Mouse (Mus musculus): ENCODE measurements around the gene Prdm16.

Gene Prdm16

DNA sequence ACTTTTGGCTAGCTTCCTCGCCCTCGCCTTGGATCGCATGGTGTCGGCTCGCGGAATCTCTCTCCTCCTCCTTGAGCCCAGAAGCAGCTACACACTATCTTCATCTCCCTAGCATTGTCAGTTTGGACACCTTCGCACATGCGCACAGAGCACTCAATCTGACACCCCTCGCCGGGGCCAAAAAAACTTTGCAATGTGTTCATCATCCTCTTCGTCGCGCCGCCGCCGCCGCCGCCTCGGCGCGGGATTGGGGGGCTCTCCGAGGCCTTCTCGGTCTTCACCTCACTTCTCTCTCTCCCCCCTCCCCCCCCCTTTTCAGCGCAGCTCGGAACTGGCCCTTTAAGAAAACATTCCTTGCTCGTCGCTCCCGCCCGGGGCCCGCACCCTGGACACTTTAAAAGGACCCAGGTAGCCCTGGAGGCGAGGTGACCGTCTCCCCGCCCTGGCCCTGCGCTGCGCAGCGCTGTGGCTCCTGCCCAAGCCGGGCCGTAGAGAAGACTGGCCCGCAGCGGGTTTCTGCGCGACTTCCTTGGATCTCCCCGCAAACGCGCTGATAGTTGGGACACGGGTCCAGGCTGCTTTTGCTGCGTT, at the start of gene Prdm16:
Prdm16 (minus strand) TSS at position 153 of the 591 bp plus-strand sequence.
- DNase-seq = peak; percentile 58 to 73

GRCm38 (mm10) chr4:154683068-154683752, 46.5 kb upstream of the Prdm16 start:
- no peak for DNase-seq

DNA sequence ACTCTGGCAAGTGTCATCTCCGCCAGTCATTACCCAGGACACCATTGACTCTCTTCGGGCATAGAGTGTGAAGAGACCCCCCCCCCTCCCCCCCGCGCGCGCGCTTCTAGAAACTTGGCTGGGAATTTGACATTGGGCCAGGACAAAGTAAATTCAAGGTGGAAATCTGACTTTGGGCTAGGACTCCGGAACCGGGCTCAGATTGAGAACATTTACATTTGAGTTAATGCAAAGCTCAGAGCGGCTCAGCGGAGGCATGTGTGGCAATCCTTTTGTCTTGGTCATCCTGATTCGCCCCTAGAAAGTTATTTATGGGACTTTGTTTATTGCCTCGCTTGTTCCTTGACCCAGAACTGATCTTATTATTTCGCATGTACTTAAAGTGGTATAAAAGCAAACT, 45.6 kb upstream of the Prdm16 start:
- DNase-seq = no peak

- no peak for DNase-seq
These were observed 38.8 kb upstream of the Prdm16 start for GRCm38 (mm10) chr4:154675441-154676000.

GRCm38 (mm10) chr4:154674966-154675365, 38.3 kb upstream of the Prdm16 start:
- no peak for DNase-seq

- peak; percentile 82 for DNase-seq
These were observed 37.9 kb upstream of the Prdm16 start for GRCm38 (mm10) chr4:154674541-154674940.

DNA sequence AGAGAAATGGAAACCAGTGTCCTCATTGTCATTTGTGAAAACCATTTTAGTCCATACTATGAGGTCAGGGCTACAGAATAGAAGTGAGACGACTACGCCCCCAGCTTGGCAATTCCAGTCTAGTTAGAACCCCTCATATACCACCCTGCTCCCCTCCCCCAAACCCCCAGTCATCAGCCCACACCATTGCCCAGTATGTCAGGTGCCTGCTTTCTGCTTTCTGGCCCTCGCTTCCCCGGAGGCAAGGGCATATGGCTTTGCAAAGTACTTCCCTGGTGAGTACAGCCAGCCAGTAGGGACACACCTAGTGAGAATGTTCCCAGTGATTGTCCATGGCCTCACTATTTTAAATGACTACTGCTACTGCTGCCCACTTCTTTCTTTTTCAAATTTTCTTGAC, 37.3 kb upstream of the Prdm16 start:
- peak in 1 of 2 experiments; percentile 21 for DNase-seq

DNA sequence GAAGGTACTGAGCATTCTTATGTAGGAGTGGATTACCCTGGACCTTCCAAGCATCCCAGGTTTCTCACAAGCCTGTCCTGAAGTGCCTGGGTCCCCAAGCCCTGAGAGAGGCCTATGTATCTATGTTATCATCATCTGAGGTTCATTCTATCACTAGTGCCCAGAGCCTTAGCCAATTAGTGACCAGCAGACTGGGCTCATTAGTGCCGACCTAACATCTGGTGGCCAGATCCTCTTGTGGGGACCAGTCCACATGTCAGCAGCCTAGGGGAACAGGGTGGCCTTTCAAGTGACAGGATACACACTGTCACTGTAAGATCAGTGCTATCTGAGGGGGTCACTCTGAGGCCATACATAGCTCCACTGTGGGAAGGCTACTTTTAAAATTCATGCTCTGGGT, 35.4 kb upstream of the Prdm16 start:
- DNase-seq = no peak

DNA sequence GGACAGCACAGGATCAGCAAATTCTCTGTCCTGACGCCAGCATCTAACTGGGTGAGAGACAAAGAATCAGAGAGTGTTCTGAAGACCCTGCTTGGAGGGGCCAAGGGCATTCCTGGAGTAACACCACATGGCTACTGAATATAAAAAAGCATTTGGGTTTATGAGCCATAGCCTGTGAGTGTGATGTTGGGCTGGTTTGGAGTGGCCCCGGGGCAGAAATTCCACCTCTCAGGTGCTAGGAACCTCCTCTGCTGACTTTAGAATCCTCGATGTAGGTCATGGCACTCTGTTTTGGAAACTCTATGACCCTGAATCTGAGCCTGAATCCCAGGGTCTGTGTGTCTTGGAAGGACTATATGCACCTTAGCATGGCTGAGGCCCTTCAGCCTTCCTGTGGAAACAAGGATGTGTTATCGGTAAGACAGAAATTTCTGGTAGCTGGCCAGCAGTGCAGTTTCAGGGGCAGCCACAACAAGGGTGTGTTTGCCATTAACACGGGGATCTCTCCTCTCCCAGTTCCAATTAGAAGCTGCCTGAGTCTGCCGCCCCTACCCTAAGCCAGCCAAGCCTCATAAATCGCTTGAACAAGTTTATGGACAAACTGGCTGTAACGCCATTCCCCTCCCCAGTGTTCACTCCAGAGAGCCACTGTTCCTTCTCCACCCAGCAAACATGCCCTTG, 34.7 kb upstream of the Prdm16 start:
- DNase-seq = peak; percentile 53 to 73

DNA sequence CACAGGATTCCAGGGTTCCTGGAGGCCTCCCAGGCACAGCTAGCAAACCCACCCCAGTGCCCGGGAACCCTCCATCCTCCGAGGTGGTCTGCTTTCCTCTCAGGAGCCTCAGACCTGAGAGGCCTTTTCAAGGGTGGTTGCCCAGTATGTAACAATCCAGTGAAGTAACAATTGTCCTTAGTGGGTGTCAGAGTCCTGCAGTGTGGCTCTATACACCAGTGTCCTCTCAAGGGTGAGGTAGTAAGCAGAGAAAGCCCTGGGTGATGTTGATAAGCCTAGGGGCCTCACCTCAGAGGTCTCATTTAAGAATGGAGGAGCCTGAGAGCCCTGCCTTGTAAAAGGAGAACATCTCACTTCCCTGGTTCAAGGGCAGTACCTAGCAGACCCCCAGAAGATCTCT, 31.1 kb upstream of the Prdm16 start, which contains the start of gene Actrt2:
Actrt2 (minus strand) TSS at position 101 of the 400 bp plus-strand sequence.
- DNase-seq = no peak

DNA sequence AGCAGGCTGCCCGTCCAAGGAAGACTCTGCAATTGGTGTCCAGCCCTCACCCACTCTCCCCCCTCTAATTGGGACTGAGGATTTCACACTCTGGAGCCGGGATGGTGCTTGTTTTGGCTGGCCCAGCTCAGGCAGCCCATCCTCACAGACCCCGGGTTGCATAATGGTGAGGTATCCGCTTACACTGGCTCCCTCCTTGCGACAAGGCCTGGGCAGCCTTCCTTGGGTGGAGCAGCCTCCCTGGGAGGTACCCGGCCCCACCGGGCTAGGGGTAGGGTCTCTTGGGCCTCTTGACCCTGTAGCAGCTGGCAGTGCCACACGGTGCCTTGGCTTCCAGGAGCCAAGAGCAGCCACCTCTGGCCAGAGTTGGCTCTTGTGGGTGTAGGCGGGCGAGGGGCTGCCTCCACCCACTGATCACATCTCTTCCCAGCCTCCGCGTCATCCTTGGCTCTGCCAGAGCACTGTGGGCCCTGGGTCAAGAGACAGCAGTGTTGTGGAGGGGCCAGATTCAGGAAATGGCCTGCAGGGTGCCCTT, 26.1 kb upstream of the Prdm16 start:
- DNase-seq = no peak

DNA sequence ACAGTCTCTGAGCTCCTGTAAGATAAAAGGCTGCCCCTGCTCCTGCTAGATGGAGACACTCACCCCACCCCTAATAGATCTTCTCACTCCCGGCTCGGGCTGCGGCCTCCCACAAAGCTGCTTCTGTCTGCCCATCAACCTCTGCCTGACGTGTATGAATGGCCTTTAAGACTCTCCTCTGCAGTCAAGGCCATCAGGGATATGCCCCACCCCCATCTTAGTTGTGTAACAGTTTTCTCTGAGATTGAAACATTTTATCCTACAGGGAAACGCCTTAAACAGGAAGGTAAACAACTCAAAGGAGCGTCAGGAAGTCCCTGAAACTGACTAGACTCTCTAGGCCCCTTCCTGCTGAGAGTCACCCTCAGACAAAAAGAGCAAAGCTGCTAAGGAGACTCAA, 24.6 kb upstream of the Prdm16 start:
- DNase-seq = no peak

DNA sequence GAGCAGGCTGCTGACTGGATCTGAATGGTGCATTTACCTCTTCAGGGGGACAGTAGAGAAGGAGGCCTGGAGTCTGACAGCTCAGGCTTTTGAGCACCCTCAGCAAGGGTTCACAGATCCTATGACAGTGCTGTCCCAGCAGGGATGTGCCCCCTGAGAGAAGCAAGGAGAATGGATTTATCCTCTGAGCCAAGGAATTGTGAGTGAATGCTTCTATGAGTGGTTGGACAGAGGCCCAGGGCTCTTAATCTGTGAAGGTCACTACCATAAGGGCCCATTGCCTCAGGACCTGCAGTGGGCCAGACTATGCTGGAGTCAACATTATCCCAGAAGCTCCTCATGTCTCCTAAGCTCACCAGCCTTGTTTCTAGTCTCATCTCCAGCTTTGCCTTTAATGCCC, 23.4 kb upstream of the Prdm16 start:
- no peak for DNase-seq

DNA sequence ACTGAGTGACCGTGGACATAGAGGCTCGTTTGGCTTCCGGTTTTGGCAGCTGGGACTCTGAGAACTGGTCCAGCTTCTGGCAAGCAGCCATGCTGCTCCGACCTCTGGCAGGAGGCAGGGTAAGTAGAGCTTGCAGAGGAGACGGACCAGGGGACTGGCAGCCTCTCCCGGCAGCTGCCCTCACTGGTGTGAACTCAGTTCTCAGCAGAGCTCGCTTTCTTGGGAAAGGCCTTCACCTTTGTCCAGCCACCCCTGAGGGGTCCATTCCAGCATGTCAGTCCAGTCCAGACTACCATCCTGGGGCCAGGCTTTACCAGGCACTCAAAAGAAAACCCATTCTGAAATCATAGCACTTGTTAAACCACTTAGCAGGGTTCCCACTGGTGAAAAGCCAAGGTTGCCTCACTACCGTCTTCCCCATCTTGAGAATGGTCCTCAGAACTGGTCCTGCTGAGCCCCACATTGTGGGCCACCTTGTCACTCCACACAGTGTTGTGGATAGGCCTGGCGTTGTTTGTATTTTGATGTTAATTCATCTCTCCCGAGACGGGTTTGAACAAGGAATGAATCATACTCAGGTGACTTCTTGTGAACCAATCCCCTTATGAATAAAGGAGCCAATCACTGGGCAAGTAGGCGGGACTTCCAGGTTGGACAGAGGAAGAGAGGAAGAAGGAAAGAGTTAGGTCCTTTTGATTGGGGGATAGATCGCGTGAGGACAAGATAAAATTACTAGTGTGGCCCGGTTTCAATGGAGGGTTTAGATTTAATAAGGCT, 18.6 kb upstream of the Prdm16 start:
- peak; percentile 33 to 38 for DNase-seq

DNA sequence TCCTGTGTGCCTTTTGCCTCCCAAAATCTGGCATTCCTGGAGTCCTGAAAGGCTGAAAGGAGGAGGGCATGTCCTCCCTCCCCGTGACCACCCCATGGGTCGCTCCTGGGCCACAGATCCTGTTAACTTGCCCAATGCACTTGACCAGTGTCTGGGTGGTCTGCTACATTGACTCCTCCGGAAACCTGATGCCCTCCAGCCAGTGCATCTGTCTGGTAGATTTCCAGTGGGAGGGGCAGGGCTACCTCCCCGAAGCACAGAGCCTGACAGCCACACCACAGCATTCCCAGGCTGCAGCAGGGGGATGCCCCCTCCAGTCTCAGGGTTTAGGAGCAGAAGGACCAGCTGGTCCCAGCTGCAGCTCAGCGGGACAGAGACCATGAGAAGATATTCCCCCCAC, 15.8 kb upstream of the Prdm16 start:
- DNase-seq = peak in 1 of 2 experiments; percentile 37

DNA sequence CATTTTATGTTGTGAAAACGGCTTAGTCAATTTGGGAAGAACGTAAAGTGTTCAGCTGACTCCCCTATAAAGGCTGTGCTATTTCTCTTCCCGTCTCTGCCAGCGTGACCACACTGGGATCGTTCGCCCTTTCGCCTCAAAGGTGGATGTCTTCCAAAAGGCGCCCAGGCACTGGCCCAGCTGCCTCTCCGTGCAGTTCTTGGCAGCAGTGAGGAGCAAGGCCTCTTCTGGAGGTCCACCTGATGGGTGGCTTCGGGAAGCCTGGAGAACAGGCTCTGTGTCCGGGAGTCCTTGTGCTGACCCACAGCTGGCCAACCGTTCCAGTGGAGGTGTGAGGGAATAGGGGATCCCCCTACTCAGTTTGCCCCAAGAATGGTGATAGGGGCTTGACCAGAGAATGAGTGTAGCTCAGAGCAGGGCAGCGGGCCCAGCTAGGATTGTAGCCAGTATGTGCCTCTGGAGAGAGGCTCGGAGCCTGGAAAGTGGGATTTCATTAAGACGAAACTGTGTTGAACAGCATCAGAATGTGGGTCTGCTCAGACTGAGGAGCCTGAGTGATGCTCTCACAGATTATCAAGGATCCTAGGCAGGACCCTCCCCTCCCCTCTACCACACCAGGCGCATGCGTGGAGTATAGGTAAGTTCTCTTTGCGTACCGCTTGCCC, 12.5 kb upstream of the Prdm16 start:
- no peak for DNase-seq

- peak in 1 of 2 experiments; percentile 56 for DNase-seq
These were observed 5.8 kb upstream of the Prdm16 start for GRCm38 (mm10) chr4:154642496-154642895.

DNA sequence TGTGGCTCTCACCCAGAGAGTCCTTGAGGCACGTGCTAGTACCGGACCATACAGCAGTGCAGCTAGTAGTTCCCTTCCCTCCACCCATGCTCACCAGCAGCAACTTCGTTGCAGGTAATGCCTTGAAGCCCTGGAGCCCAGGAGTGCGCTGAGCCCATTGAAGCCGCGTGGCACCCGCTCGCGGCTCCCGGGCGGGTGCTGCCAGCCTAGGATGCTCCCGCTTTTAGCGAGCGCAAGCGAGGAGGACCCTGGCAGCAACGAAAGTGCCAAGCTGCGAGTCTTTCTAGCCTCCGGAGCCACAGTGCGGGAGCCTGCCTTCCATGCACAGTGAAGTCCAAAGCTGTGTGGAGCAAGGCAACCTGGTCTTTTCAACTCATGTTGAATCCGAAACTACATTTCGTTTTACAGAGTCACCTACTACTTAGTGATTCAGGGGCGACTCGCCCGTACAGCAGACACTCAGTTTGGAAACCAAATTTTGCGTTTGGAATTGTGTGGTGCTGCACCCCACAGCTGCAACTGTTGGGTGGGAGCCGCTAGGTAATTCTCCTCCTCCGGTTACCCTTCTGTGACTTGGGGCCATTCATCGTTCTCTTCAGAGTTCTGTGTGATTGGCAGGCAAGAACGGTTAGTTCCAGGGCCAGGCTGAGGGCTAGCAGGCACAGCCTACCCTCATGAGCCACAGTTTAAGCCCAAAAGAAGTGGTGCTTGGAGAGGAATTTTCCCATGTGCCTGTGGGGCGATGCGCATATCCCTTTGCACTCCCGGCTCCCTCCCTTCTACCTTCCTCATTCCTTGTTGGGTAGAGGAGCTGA, 4.8 kb upstream of the Prdm16 start:
- peak in 1 of 2 experiments; percentile 35 for DNase-seq

DNA sequence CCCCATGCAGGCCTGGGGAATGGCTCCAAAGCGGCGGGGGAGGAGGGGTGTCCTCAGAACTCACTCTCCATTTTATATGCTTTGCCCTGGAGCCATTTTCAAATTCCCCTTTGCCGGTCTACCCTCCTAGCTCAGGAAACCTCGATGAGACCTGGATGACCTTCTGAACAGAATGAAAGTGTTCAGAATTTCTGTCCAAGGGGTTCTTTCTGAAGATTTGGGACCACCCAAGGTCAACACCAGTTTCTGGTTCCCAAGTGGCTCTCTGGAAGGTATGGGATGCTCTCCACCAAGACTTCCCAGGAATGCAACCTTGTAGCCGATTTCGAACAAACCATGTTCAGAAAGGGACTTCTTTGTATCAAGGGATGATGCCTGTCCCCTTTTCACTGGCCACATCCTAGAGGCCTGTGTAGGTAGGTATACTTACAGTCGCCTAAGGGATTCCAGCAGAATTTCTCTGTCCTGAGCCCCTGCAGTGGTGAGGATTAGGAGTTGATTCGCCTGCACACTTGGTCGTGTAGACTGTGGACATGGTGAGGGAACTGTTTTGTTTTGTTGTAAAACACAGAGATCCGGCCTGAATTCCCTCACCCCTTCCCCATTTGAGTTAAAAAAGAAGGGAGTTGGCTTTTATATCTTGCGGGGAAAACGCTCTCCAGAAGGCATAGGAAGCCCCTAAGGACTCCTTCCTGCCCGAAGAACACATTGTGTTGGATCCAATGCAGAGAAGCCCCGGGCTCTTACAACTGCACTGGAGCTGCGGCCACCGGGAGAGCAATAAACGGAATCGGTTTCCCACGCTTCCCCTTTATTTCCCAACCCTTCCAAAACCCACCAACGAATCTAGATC, 4.0 kb upstream of the Prdm16 start:
- DNase-seq = no peak
